Mouse (Mus musculus) stomach, postnatal 0 days (tissue): Measurements from ENCODE around the gene Nr1h3. TPM values are rescaled to one million over a fixed set of nuclear protein-coding genes. Genes with fewer than 3 reads are reported as not detected.

Experiments used
- ATAC-seq: fragments of 200-750 bp; cut with Nextera tagmentation; 2 replicates; pipeline ENCODE4 v1.8.0; 2017; ENCODE audit not compliant: low FRiP score, low TSS enrichment
- DNase-seq: peaks from one replicate; pipeline ENCODE4 v3.0.0-alpha.2; 2016; ENCODE audit warnings: low spot score
- H3K27ac ChIP-seq: fragments of 300-500 bp; sonication (generic); replicated peaks from 2 replicates; pipeline ENCODE4 v1.5.1; 2014; ENCODE audit warnings: mild to moderate bottlenecking, control low read depth
- H3K27me3 ChIP-seq: fragments of 300-500 bp; sonication (generic); 2 replicates; pipeline ENCODE4 v1.6.1; 2014; ENCODE audit warnings: low read length; ENCODE audit not compliant: control insufficient read depth, insufficient read depth
- H3K36me3 ChIP-seq: fragments of 300-500 bp; sonication (generic); 2 replicates; pipeline ENCODE4 v1.6.1; 2014; ENCODE audit warnings: low read length, mixed read lengths; ENCODE audit not compliant: control insufficient read depth, insufficient read depth
- H3K4me1 ChIP-seq: fragments of 300-500 bp; sonication (generic); replicated peaks from 2 replicates; pipeline ENCODE4 v1.6.1; 2014; ENCODE audit warnings: antibody characterized with exemption; ENCODE audit not compliant: control insufficient read depth, insufficient read depth
- H3K4me2 ChIP-seq: fragments of 300-500 bp; sonication (generic); replicated peaks from 2 replicates; pipeline ENCODE4 v1.6.1; 2014; ENCODE audit warnings: low read depth, mild to moderate bottlenecking, control low read depth, moderate library complexity
- H3K4me3 ChIP-seq: fragments of 300-500 bp; sonication (generic); 2 replicates; pipeline ENCODE4 v1.5.1; 2014; ENCODE audit warnings: low read depth, low read length, control low read depth
- H3K9ac ChIP-seq: fragments of 300-500 bp; sonication (generic); 2 replicates; pipeline ENCODE4 v1.6.1; 2014; ENCODE audit warnings: mild to moderate bottlenecking, low read length, control low read depth, mixed read lengths
- H3K9me3 ChIP-seq: fragments of 300-500 bp; sonication (generic); 2 replicates; pipeline ENCODE4 v1.6.1; 2016; ENCODE audit warnings: low read length; ENCODE audit not compliant: control insufficient read depth
- CTCF ChIP-seq: IDR thresholded peaks from 2 replicates; pipeline ENCODE4 v1.5.1; 2016; ENCODE audit warnings: antibody characterized with exemption, low read depth, mild to moderate bottlenecking, moderate library complexity
- EP300 ChIP-seq: optimal IDR thresholded peaks from 2 replicates; pipeline ENCODE3; 2016; ENCODE audit warnings: antibody characterized with exemption
- WGBS: fragments of 180-500 bp; shearing (Covaris S2); extraction: QIAGEN DNeasy Blood & Tissue Kit; methylation state at CpG from one replicate; pipeline ENCODE4 v1.1.7; 2014; 5-methylcytosine and 5-hydroxymethylcytosine counted together
- polyA plus RNA-seq: library from polyadenylated mRNA; unstranded; fragments of >200 nt; fragmentation: Nextera tagmentation; extraction: Ambion mirVana; gene quantifications from 2 replicates; pipeline ENCODE4 v1.2.1, GENCODE M21; 2015

Gene Nr1h3
- polyA plus RNA-seq, 1 experiment from 2014 or later = 2.2 TPM

DNA sequence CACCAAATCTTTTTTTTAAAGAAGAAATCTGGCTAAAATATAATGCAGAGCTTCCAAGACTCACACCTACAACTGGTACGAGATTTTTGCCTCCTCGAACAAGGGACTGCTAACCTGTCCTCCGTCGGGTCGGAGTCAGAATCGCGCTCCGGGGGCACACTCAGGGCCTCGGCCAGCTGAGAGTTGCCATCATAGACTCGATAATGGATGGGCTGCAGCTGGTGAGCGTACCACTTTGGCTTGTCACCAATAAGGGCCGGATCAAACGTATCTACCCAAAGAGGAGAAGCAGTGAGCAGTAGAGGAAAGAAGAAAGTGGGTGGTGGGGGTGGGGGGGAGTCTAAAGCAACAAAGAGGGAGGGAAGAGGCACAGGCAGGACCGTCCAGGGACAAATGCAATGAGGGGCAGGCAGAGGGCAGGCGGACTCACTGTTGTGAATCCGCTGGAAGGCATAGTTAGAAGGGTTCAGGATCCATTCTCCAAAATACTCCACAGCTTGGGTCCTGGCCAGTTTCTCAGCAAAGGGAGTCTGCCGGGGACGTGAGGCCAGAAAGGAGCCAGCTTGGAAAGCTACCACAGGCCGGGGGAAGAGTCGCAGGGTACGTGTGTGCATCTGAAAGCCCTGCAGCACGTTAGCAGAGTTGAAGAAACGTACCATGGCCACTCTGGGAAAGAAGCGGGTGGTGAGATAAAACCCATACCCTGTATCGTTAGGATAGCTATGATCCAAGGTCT lies 32.9 kb downstream of the Nr1h3 start:
- Histone ChIP-seq H3K4me3 (no peak overlapping the region), H3K9ac (no peak overlapping the region), H3K4me1 (no peaks in the 10 kb centered on the region), H3K9me3 (no peaks in the 10 kb centered on the region), H3K27ac (no peak overlapping the region), H3K36me3 (peaks cover 6% of the 10 kb centered on the region; the same call in 1 of the 2 replicates), H3K4me2 (no peak overlapping the region), H3K27me3 (no peaks in the 10 kb centered on the region)
- WGBS = 81% methylated on average over 25 of the region's 25 CpGs
- DNase-seq = no peak
- TF ChIP-seq EP300 (no peak), CTCF (no peak)
- ATAC-seq = no peak

GRCm38 (mm10) chr2:91167629-91168028 lies 35.0 kb downstream of the Nr1h3 start:
- Histone ChIP-seq H3K36me3 (peaks cover 5% of the 10 kb centered on the region; the same call in 1 of the 2 replicates), H3K9ac (no peak overlapping the region), H3K27me3 (no peaks in the 10 kb centered on the region), H3K4me3 (no peak overlapping the region), H3K27ac (no peak overlapping the region), H3K4me2 (no peak overlapping the region), H3K4me1 (no peaks in the 10 kb centered on the region), H3K9me3 (no peaks in the 10 kb centered on the region)
- ATAC-seq = peak; percentile 62; the same call in 1 of the 2 replicates
- TF ChIP-seq CTCF (no peak), EP300 (no peak)
- no peak for DNase-seq
- 56% methylated on average over 4 of the region's 4 CpGs for WGBS

GRCm38 (mm10) chr2:91164991-91165390 lies 37.6 kb downstream of the Nr1h3 start:
- WGBS = 84% methylated on average over 6 of the region's 6 CpGs

DNA sequence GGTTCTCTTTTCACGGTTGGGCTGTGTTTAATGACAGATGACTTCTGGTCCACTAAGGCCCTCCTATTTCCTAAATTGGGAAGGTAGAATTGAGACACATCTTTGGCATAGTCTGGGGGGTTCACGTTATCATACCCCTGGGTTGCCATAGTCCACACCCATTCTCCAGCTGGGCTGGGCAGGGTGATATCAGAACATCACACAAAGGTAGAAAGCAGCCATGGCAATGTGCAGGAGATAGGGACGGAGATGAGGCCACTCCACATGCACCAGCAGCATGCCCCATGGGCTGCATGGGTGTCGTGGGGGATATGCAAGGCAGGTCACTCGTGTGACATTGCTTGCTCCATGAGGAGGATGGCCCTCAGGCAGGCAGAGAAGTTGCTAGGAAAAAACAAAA lies 39.1 kb downstream of the Nr1h3 start:
- H3K9ac ChIP-seq = no peak overlapping the region
- ATAC-seq (no peak), DNase-seq (no peak)
- 0 out of 2 replicates have a peak, but pooled peaks cover 4% of the 10 kb centered on the region for H3K36me3 ChIP-seq
- no peaks in the 10 kb centered on the region for H3K4me1 ChIP-seq
- H3K4me3 ChIP-seq = no peak overlapping the region
- 81% methylated on average over 5 of the region's 5 CpGs for WGBS
- H3K27ac ChIP-seq = no peak overlapping the region
- no peaks in the 10 kb centered on the region for H3K27me3 ChIP-seq
- H3K4me2 ChIP-seq = no peak overlapping the region
- TF ChIP-seq CTCF (no peak), EP300 (no peak)
- no peaks in the 10 kb centered on the region for H3K9me3 ChIP-seq

More at GRCm38 (mm10) chr2:91164991-91165390, 37.6 kb downstream of the Nr1h3 start:
- 0 out of 2 replicates have a peak, but pooled peaks cover 4% of the 10 kb centered on the region for H3K36me3 ChIP-seq
- TF ChIP-seq CTCF (no peak), EP300 (no peak)
- no peak overlapping the region for H3K9ac ChIP-seq
- ATAC-seq = no peak
- no peak overlapping the region for H3K4me3 ChIP-seq
- H3K27ac ChIP-seq = no peak overlapping the region
- DNase-seq = no peak
- H3K27me3 ChIP-seq = no peaks in the 10 kb centered on the region
- no peaks in the 10 kb centered on the region for H3K4me1 ChIP-seq
- H3K9me3 ChIP-seq = no peaks in the 10 kb centered on the region
- no peak overlapping the region for H3K4me2 ChIP-seq

DNA sequence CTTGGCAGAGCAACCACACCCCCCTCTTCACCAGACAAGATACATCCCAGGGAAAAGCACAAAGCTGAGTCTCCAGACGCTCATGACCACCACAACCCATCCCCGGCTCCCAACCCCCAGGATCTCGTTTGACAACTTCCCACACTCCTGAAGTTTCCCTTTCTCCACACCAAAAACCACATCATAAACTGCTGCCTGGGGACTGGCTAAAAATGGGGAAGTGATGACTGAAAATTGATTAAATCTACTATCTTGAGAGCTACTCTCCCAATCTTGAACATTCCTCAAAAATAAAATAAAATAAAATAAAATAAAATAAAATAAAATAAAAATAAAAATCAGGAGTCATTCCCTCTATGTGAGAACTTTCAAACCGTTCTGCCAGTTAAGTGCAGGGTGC lies 39.7 kb downstream of the Nr1h3 start:
- ATAC-seq (no peak), DNase-seq (no peak)
- H3K27ac ChIP-seq = no peak overlapping the region
- H3K4me1 ChIP-seq = no peaks in the 10 kb centered on the region
- no peaks in the 10 kb centered on the region for H3K27me3 ChIP-seq
- H3K4me2 ChIP-seq = no peak overlapping the region
- whole genome bisulfite sequencing = 82% methylated on average over 4 of the region's 4 CpGs
- no peak for TF ChIP-seq CTCF
- no peak for TF ChIP-seq EP300
- no peak overlapping the region for H3K4me3 ChIP-seq
- H3K36me3 ChIP-seq = 0 out of 2 replicates have a peak, but pooled peaks cover 4% of the 10 kb centered on the region
- no peaks in the 10 kb centered on the region for H3K9me3 ChIP-seq
- no peak overlapping the region for H3K9ac ChIP-seq

DNA sequence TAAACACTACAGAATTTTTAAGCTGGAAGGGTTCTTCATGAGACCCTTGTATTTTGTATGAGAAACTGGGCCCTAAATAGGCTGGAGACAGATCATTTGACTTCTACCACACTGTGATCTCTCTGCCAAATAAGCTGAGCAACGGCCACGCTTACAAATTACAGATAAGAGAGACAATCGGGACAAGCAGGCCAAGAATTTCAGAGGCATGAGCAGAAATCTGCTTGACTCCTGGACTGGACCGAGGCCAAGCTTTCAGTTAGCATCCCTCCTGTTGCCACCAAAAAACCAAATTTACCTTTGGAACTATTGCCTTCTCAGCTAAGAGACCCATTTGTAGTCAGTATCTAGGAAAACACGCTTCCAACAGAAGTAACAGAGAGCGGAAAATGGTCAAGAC lies 42.0 kb downstream of the Nr1h3 start:
- ATAC-seq (no peak), DNase-seq (no peak)
- Histone ChIP-seq H3K4me2 (no peak overlapping the region), H3K9me3 (no peaks in the 10 kb centered on the region), H3K27ac (0 out of 2 replicates have a peak overlapping the region, but pooled peaks have one; percentile 30), H3K36me3 (0 out of 2 replicates have a peak, but pooled peaks cover 2% of the 10 kb centered on the region), H3K4me1 (no peaks in the 10 kb centered on the region), H3K4me3 (no peak overlapping the region), H3K27me3 (no peaks in the 10 kb centered on the region), H3K9ac (no peak overlapping the region)
- TF ChIP-seq EP300 (no peak), CTCF (no peak)
- WGBS = 65% methylated on average over 6 of the region's 6 CpGs
